Mouse (Mus musculus) CH12.LX (cell line): ENCODE data around the gene 2510002D24Rik. TPM values are rescaled to one million over a fixed set of nuclear protein-coding genes. Genes with fewer than 3 reads are reported as not detected.

Experiments used
- DNase-seq: peaks from one replicate; pipeline ENCODE4 v3.0.0-alpha.2; 2013; ENCODE audit errors: extremely low read depth
- H3K27ac ChIP-seq: 2 replicates; pipeline ENCODE4 v1.5.1; 2012; ENCODE audit warnings: low read depth, mild to moderate bottlenecking, control low read depth, moderate library complexity; ENCODE audit not compliant: insufficient read depth
- H3K27me3 ChIP-seq: replicated peaks from 2 replicates; pipeline ENCODE3; 2012; ENCODE audit warnings: inconsistent platforms
- H3K36me3 ChIP-seq, 2 experiments: replicated peaks in 1 of 2; 2 replicates each; pipeline versions ENCODE3 to v1.6.1; 2012; ENCODE audit warnings: inconsistent platforms in 1 of 2, low read length in 1 of 2, mild to moderate bottlenecking in 1 of 2, mixed read lengths in 1 of 2, moderate library complexity in 1 of 2; ENCODE audit not compliant: control insufficient read depth in 1 of 2, insufficient read depth in 1 of 2
- H3K4me1 ChIP-seq, 2 experiments: 2 replicates each; pipeline ENCODE4 v1.6.1; 2012; ENCODE audit warnings: inconsistent platforms in 1 of 2, moderate library complexity in 1 of 2; ENCODE audit not compliant: insufficient read depth in 2 of 2, control insufficient read depth in 1 of 2
- H3K4me2 ChIP-seq: 2 replicates; pipeline ENCODE4 v1.6.1; 2012; ENCODE audit warnings: low read depth, mild to moderate bottlenecking, control low read depth; ENCODE audit not compliant: poor library complexity, insufficient read depth, severe bottlenecking
- H3K4me3 ChIP-seq, 3 experiments: fragments of 150-350 bp in 1 of 3; sonication (generic) in 1 of 3; replicated peaks in 1 of 3; 2 replicates each; pipeline versions ENCODE3 to v1.5.1; 2011 to 2012; ENCODE audit warnings: low read depth in 2 of 3, low read length in 2 of 3, mild to moderate bottlenecking in 2 of 3, moderate library complexity in 2 of 3, control low read depth in 1 of 3, improper control_type of control experiment in 1 of 3, inconsistent platforms in 1 of 3, mixed read lengths in 1 of 3; ENCODE audit not compliant: poor library complexity in 1 of 3
- H3K79me2 ChIP-seq: replicated peaks from 2 replicates; pipeline ENCODE4 v1.6.1; 2012; ENCODE audit warnings: mild to moderate bottlenecking, moderate library complexity; ENCODE audit not compliant: control insufficient read depth, poor library complexity, insufficient read depth, severe bottlenecking; ENCODE audit errors: extremely low read depth
- H3K9ac ChIP-seq: 2 replicates; pipeline ENCODE4 v1.6.1; 2012; ENCODE audit warnings: low read depth, mild to moderate bottlenecking, control low read depth, moderate library complexity; ENCODE audit not compliant: insufficient read depth
- H3K9me3 ChIP-seq: replicated peaks from 2 replicates; pipeline ENCODE3; 2012; ENCODE audit warnings: low read length, inconsistent platforms, mixed read lengths
- CHD1 ChIP-seq: IDR thresholded peaks from 2 replicates; pipeline ENCODE4 v1.6.1; 2012; ENCODE audit warnings: low read depth, low read length, improper control_type of control experiment, inconsistent platforms
- E2F4 ChIP-seq: IDR thresholded peaks from 2 replicates; pipeline ENCODE4 v1.6.1; 2011; ENCODE audit warnings: low read depth, low read length, improper control_type of control experiment; ENCODE audit not compliant: insufficient replicate concordance
- ELF1 ChIP-seq: IDR thresholded peaks from 2 replicates; pipeline ENCODE4 v1.6.1; 2014; ENCODE audit warnings: low read depth, mild to moderate bottlenecking, inconsistent platforms, low read length, improper control_type of control experiment
- EP300 ChIP-seq: IDR thresholded peaks from 2 replicates; pipeline ENCODE4 v1.6.1; 2011; ENCODE audit warnings: low read length, improper control_type of control experiment
- HCFC1 ChIP-seq: IDR thresholded peaks from 2 replicates; pipeline ENCODE4 v1.6.1; 2012; ENCODE audit warnings: low read depth, mild to moderate bottlenecking, inconsistent platforms, low read length, improper control_type of control experiment
- IRF4 ChIP-seq: IDR thresholded peaks from 2 replicates; pipeline ENCODE4 v1.6.1; 2014; ENCODE audit warnings: low read depth, mild to moderate bottlenecking, inconsistent platforms, low read length, improper control_type of control experiment
- KAT2A ChIP-seq: IDR thresholded peaks from 2 replicates; pipeline ENCODE4 v1.6.1; 2012; ENCODE audit warnings: low read length, improper control_type of control experiment, inconsistent platforms; ENCODE audit not compliant: insufficient replicate concordance
- MAFK ChIP-seq: IDR thresholded peaks from 2 replicates; pipeline ENCODE4 v1.6.1; 2011; ENCODE audit warnings: low read length, improper control_type of control experiment; ENCODE audit not compliant: insufficient replicate concordance
- MAX ChIP-seq: IDR thresholded peaks from 2 replicates; pipeline ENCODE4 v1.6.1; 2011; ENCODE audit warnings: low read length, improper control_type of control experiment
- MAZ ChIP-seq: IDR thresholded peaks from 2 replicates; pipeline ENCODE4 v1.6.1; 2012; ENCODE audit warnings: low read depth, mild to moderate bottlenecking, inconsistent platforms, low read length, improper control_type of control experiment, moderate library complexity
- MEF2A ChIP-seq: IDR thresholded peaks from 2 replicates; pipeline ENCODE4 v1.6.1; 2014; ENCODE audit warnings: low read depth, mild to moderate bottlenecking, inconsistent platforms, low read length, improper control_type of control experiment, borderline replicate concordance
- MXI1 ChIP-seq: IDR thresholded peaks from 2 replicates; pipeline ENCODE4 v1.6.1; 2011; ENCODE audit warnings: mild to moderate bottlenecking, low read depth, low read length, improper control_type of control experiment
- NRF1 ChIP-seq: IDR thresholded peaks from 2 replicates; pipeline ENCODE4 v1.6.1; 2014; ENCODE audit warnings: low read depth, mild to moderate bottlenecking, inconsistent platforms, low read length, improper control_type of control experiment, moderate library complexity
- POLR2A ChIP-seq: IDR thresholded peaks from 2 replicates; pipeline ENCODE4 v1.6.1; 2011; ENCODE audit warnings: low read depth, mild to moderate bottlenecking, improper control_type of control experiment, low read length
- POLR2AphosphoS2 ChIP-seq: IDR thresholded peaks from 2 replicates; pipeline ENCODE4 v1.6.1; 2011; ENCODE audit warnings: low read depth, low read length, improper control_type of control experiment
- RAD21 ChIP-seq: IDR thresholded peaks from 2 replicates; pipeline ENCODE4 v1.6.1; 2011; ENCODE audit warnings: low read depth, mild to moderate bottlenecking, low read length, improper control_type of control experiment, moderate library complexity
- RCOR1 ChIP-seq: conservative IDR thresholded peaks from 2 replicates; pipeline ENCODE4 v1.6.1; 2012; ENCODE audit warnings: low read depth, mild to moderate bottlenecking, inconsistent platforms, low read length, improper control_type of control experiment
- UBTF ChIP-seq: IDR thresholded peaks from 2 replicates; pipeline ENCODE4 v1.6.1; 2012; ENCODE audit warnings: low read depth, mild to moderate bottlenecking, inconsistent platforms, low read length, improper control_type of control experiment, moderate library complexity
- USF1 ChIP-seq: IDR thresholded peaks from 2 replicates; pipeline ENCODE4 v1.6.1; 2014; ENCODE audit warnings: low read depth, mild to moderate bottlenecking, inconsistent platforms, low read length, improper control_type of control experiment
- dilution Hi-C: fragments of 300-500 bp; cut with MboI; formaldehyde crosslinking; loops from 2 replicates; pipeline ENCODE4 v1.14.3; 2020; ENCODE audit warnings: low sequenced_read_pairs; ENCODE audit not compliant: extremely low pct_unique_long_range_greater_than_20kb, extremely low pct_ligation_motif_present
- in situ Hi-C: fragments of 300-500 bp; cut with MboI; formaldehyde crosslinking; loops from 3 replicates; pipeline ENCODE4 v1.14.3; 2019; ENCODE audit warnings: low sequenced_read_pairs, low pct_ligation_motif_present, low pct_unique_long_range_greater_than_20kb, mixed read lengths
- polyA plus RNA-seq: library from polyadenylated mRNA; unstranded; fragments of >175 nt; gene quantifications from 2 replicates; pipeline ENCODE4 v1.2.1, GENCODE M21; 2012; ENCODE audit warnings: low read depth; ENCODE audit not compliant: insufficient read length
- total RNA-seq, 2 experiments: library from RNA; depleted of rRNA; stranded (reverse); fragments of 300-350 nt in 1 of 2; fragments of >200 nt in 1 of 2; gene quantifications; 2 replicates each; pipeline ENCODE4 v1.2.3; 2012 to 2014

Gene 2510002D24Rik
- total and polyA plus RNA-seq, 3 experiments: 66.2 to 84.9 (median 78.0) TPM

DNA sequence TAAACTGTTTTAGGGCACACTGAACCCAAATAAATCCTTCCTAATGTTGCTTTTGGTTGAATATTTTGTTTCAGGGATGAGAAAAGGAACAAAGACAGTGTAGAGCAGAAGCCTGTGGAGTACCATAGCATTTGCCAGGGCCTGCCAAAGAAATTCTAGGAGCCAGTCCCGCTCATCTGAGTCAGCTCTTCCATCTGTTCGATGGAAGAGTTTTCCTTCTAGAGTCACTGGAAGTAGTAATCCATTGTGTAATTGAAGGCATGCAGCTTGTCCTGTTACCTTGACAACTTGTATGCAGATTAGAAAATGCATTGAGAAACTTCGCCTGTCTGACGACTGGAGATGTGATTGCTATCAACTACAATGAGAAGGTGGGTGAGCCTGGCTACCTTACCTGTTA lies 13.5 kb upstream of the 2510002D24Rik start:
- in situ Hi-C loops (no loop called here), dilution Hi-C loops (no loop called here)
- no peaks in the 10 kb centered on the region for H3K27me3 ChIP-seq
- H3K79me2 ChIP-seq: no peaks in the 10 kb centered on the region
- H3K4me3 ChIP-seq: no peak overlapping the region
- H3K9me3 ChIP-seq: no peaks in the 10 kb centered on the region
- H3K36me3 ChIP-seq: peaks cover 89 to 98% of the 10 kb centered on the region in 2 experiments
- H3K27ac ChIP-seq: no peak overlapping the region
- no peak for DNase-seq
- TF ChIP-seq IRF4 (no peak), MAZ (no peak), UBTF (no peak), MEF2A (no peak), MAFK (no peak), ELF1 (no peak), RCOR1 (no peak), MAX (no peak), E2F4 (no peak), NRF1 (no peak), EP300 (no peak), MXI1 (no peak)
- H3K4me2 ChIP-seq: no peak overlapping the region
- no peak overlapping the region for H3K9ac ChIP-seq
- no peaks in the 10 kb centered on the region for H3K4me1 ChIP-seq

DNA sequence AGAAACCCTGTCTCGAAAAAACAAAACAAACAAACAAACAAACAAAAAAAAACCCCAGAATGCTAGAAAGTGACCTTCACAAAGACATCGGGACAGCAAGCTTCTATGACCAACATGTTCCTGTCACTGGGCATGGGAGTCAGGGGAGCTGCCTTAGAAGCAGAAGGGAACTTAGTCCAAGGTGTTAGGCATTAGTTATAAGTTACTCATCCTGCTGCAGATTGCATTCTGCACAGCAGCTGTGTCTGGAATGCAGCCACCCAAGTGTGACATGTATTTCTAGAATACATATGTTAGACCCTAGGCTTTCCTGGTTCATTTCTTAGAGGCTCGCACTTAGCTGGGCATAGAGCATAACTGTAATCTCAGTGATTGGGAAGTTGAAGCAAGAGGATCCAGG lies 7.7 kb upstream of the 2510002D24Rik start:
- Histone ChIP-seq H3K27ac (no peak overlapping the region), H3K79me2 (no peaks in the 10 kb centered on the region), H3K9ac (no peak overlapping the region), H3K4me3 (no peak overlapping the region), H3K4me2 (no peak overlapping the region), H3K9me3 (no peaks in the 10 kb centered on the region), H3K27me3 (no peaks in the 10 kb centered on the region), H3K4me1 (no peaks in the 10 kb centered on the region), H3K36me3 (peaks cover 81 to 98% of the 10 kb centered on the region in 2 experiments)
- DNase-seq: no peak
- TF ChIP-seq KAT2A (no peak), HCFC1 (no peak), RAD21 (no peak), CHD1 (no peak), USF1 (no peak), MEF2A (no peak), IRF4 (no peak), POLR2A (no peak), POLR2AphosphoS2 (no peak), E2F4 (no peak)
- in situ Hi-C loops (no loop called here), dilution Hi-C loops (no loop called here)
